Mouse (Mus musculus): ENCODE results near the gene Vegfa. TPM values are rescaled to one million over a fixed set of nuclear protein-coding genes. Genes with fewer than 3 reads are reported as not detected.
A peak's percentile ranks its signal among the peaks of the same experiment; 100 is the strongest.

The Vegfa gene
- total RNA-seq, 2 experiments from 2014 or later = 416 to 698 TPM

GRCm38 (mm10) chr17:46053291-46053842 lies 21.2 kb upstream of the Vegfa start:
- no peak for DNase-seq (ENCODE audit: low spot score in 2 of 2)

GRCm38 (mm10) chr17:46052146-46052545 lies 20.0 kb upstream of the Vegfa start:
- DNase-seq (ENCODE audit: low spot score in 2 of 2) = no peak

- DNase-seq (ENCODE audit: low spot score in 2 of 2) = no peak
Observed at GRCm38 (mm10) chr17:46051356-46051755, 19.2 kb upstream of the Vegfa start.

DNA sequence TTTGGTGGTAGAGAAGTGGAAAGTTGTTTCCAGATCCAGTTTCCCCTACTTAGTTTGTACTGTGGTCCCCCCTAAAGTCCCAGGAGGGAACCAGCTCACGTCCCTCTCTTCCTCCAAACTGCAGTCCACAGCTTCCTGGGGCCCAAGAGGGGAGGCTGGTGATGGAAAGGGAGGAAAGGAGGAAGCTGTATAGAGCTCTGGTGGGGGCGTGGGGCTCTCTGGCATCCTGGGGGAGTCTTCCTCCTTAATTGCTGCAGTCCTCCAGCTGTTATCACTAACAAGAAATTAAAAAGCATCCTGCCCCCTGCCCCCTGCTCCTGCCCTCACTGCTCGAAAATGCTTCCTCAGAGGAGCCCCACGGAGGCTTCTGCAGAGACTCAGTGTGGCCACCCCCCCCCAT lies 17.4 kb upstream of the Vegfa start:
- DNase-seq (ENCODE audit: low spot score in 2 of 2) = no peak

DNA sequence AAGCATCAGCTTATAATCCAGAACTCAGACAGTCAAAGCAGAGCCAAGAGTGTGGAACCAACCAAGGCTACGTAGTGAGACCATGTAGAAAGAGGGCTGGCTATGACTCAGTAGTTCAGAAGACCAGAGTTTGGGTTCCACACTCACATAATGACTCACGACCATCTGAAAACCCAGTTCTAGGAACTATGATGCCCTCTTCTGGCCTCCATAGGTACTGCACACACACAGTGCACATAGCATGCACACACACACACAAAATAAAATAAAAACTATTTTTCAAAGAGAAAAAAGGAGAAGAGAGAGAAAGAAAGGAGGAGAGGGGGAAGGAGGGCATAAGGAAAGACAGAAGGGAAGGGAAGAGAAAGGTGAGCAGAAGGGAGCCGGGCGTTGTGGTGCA lies 16.0 kb upstream of the Vegfa start:
- no peak for DNase-seq (ENCODE audit: low spot score in 2 of 2)

GRCm38 (mm10) chr17:46045742-46046141 lies 13.6 kb upstream of the Vegfa start:
- DNase-seq (ENCODE audit: low spot score in 2 of 2) = no peak

DNA sequence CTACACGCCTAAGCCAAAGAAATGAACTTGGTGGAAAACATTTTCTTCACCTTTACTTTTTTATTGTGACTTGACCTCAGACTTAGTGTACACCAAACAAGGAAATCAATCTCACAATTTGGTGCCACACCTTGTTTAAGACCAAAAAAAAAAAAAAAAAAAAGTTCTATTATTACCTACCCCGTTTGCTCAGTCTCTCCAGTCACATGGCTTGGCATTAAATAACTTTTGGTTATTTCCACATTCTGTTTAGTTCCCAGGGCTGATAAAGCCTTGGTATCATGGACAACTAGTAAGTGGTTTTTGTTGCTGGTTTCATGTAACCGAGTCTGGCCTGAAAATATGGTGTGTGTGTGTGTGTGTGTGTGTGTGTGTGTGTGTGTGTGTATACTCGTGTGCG lies 12.8 kb upstream of the Vegfa start:
- no peak for DNase-seq (ENCODE audit: low spot score in 2 of 2)

DNA sequence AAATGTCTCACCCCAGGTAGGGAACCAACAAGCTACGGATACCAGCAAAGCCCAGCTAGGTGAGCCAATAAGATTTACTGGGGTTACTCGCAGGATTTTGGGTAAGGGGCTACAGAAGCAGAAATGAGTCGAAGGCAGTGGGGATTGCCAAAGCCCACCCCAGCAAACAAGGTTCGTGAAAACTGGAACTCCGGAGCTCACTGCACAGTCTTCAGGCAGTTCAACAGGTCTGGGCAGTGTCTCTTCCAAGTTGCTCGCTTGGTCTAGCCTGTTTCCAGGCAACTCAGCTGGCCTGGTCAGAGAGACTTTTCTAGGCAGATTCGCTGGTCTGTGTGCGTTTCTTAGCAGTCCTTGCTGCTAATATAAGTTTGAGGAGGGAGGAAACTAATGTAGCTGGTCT lies 10.0 kb upstream of the Vegfa start:
- no peak for DNase-seq (ENCODE audit: low spot score in 2 of 2)

DNA sequence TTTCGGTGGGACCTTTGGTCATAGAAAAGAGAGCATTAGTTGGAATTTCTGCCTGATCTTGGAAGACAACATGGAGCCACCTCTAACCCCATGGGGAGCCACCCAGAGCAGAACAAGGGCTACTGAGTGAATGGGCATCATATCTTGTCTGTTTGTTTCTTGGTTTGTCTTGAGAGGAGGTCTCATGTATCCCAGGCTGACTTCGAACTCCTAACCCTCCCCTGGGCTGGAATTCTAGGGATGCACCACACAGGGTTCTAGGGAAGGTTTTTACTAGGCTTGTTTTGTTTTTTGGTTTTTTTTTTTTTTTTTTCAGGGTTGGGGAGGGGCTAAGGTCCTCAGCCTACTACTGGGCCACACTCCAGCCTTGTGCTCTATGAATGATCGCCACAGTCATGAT lies 9.5 kb upstream of the Vegfa start:
- DNase-seq (ENCODE audit: low spot score in 2 of 2) = no peak

GRCm38 (mm10) chr17:46041223-46041622 lies 9.1 kb upstream of the Vegfa start:
- peak in 1 of 2 experiments; percentile 58 for DNase-seq (ENCODE audit: low spot score in 2 of 2)

GRCm38 (mm10) chr17:46040561-46040960 lies 8.4 kb upstream of the Vegfa start:
- no peak for DNase-seq (ENCODE audit: low spot score in 2 of 2)

DNA sequence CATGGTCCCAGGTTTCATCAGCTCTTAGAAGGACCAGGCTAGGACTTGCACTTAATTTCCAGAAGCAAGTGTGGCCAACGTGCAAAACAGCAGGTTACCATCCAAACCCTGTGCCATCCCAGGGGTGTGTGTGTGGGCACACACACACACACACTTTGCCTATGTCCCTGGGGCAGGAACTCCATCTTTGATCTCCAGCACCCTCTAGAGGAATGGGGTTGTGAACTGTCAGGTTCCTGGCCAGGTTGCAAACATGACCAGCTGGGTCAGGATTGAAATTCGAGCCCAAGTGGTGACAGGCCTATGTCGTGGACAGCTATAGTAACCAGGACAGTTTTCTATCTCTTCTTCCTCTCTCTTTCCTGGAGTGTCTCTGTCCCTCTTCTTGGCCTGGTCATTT lies 6.7 kb upstream of the Vegfa start:
- no peak for DNase-seq (ENCODE audit: low spot score in 2 of 2)

- DNase-seq (ENCODE audit: low spot score in 2 of 2) = no peak
Observed at GRCm38 (mm10) chr17:46036400-46036799, 4.2 kb upstream of the Vegfa start.

DNA sequence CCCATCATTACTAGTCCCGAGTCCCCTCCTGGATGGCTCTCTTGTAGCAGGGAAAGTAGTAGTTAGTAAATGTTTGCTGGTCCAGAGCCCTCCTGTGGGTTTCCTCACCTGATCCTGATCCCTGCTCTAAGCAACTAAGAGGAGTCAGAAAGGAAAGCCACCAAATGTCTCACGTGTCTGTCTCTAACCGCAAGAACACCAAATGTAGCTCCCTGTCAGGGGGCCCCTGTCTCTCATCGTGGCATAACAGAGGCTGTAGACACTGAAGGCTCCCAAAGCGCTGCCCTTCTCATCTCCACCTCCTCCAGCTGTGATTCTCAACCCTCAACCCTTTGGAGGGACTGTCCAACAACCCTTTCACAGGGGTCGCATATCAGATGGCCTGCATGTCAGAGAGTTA lies 1.9 kb upstream of the Vegfa start:
- DNase-seq (ENCODE audit: low spot score in 2 of 2) = no peak

DNA sequence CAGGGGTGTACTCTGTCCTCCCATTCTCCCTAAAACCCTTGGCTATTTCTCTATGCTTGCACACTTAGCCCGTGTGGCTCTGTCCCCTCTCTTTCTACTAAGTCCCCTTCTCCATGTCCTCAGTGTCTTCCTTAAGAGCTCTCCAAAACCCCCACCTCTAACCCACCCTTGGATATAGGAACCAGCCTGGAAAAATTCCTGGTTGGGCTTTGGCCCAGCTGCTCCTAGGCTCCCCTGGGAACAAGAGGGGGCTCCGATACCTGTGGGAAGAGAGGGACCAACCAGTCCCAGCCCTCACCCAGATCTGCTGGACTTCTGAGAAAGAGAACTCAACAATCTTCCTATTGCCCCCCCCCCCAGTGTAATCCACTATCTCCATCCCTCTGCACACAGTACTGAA lies 1.4 kb upstream of the Vegfa start:
- DNase-seq (ENCODE audit: low spot score in 2 of 2) = no peak

DNA sequence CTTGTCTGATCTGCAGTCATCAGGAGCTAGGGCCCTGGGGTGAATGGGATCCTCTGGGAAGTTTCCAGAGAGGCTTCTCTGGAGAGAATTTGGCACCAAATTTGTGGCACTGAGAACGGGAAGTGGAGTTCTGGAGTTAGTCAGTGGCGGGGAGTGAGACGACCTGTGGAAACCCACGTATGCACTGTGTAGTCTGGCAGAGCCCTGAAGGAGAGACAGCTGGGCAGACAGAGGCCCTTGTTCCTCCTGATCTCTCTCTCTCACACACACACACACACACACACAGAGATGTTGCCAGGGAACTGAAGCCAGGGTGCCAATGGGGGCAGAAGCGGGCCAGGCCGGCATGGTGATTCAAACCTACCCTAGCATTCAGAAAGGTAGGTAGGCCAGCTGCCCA lies 953 bp upstream of the Vegfa start:
- DNase-seq (ENCODE audit: low spot score in 2 of 2) = no peak

GRCm38 (mm10) chr17:46031621-46032211 lies 453 bp downstream of the Vegfa start:
- peak; percentile 61 to 63 for DNase-seq (ENCODE audit: low spot score in 2 of 2)

GRCm38 (mm10) chr17:46030731-46031620 lies 1.2 kb downstream of the Vegfa start:
- peak; percentile 73 to 81 for DNase-seq (ENCODE audit: low spot score in 2 of 2)

DNA sequence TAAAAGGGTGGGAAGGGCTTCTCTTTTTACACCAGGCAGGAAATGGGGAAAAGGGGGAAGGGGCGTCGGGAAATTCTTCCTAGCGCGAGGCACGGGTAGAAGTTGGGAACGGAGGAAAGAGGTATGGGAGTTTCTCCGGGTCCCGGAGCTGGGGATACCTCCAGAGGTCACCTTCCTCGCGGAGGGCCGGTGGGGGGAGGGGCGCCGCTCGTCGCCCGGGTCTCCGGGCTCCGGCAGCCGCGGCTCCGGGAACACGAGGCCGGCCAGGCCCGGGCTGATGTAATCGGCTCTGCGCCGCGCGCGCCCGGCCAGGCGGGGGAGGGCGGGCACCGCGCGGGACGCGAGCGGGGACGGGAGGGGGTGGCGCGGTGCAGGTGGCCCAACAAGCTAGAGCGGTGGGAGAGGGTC lies 1.8 kb downstream of the Vegfa start:
- peak; percentile 63 to 66 for DNase-seq (ENCODE audit: low spot score in 2 of 2)

- DNase-seq (ENCODE audit: low spot score in 2 of 2) = no peak
Observed at GRCm38 (mm10) chr17:46029554-46030207, 2.5 kb downstream of the Vegfa start.

DNA sequence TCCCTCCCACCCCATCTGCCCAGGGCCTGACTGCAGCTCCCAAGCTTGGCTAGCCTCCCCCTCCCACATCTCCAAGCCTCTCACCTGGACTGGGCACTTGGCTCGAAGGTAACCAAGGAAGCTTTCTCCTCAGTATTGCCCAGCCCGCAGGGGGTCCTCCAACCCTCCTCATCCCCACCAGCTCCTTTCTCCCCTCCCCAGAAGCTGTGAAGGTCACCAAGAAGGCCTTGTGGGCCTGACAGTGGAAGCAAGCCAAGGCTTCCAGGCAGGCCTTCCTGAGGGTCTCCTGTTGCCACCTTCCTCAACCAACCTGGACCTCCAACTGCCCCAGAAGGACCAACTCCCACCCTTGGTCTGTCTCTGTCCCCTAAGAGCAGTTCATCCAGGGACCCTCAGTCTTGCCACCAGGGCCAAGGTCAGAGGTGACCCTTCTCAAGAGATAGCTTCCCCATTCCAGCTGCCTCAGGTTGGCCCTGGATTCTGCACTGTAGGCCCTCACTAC lies 3.1 kb downstream of the Vegfa start:
- DNase-seq (ENCODE audit: low spot score in 2 of 2) = no peak

Measured in adrenal gland, adult 18-20 months (tissue).